Mouse (Mus musculus) lung, adult 18-20 months (tissue): Measurements from ENCODE around the gene Igsf3.

ENCODE experiments used
- DNase-seq, 2 experiments: peaks; one replicate each; pipeline ENCODE4 v3.0.0; 2022; ENCODE audit warnings: mixed read lengths in 2 of 2

Gene Igsf3

GRCm38 (mm10) chr3:101509707-101510544 is 133.0 kb downstream of the Igsf3 start:
- DNase-seq = no peak

- DNase-seq = no peak
Observed at GRCm38 (mm10) chr3:101510632-101511031, 133.7 kb downstream of the Igsf3 start.
